ENCODE assay signal across 13 mouse cellular contexts in the genomic region with DNA sequence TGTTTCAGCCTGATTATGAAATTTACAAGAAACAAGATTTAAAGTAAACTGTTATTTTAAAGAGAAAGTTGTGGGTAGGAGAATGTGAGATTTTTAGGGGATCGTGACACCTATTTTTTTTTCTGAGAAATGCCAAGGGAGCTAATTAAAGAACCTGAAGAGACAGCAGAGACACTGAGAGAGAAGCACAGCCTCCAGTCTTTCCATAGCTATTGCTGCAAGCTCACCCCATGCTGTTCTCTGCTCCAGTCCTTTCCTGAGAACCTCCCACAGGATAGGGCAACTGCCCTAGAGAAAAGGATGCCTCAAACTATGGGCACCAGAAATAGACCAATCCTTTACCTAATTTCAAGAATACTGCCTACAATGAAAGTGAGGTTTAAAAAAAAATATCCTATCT.
"Had no signal": no experiment of that assay in that cellular context is flagged by ENCODE, and none has a peak within 500 bp of the region (broad histone marks: within the 10 kb centered on the region; RNA-seq: fewer than 3 reads in every experiment).

No protein-coding gene starts in this region.

- DNase-seq: gastrocnemius, adult 2 months; gastrocnemius, postnatal 10 days; gastrocnemius, postnatal 25 days; heart, adult 18-20 months; heart, postnatal 10 days; heart, postnatal 4 days; kidney, adult 18-20 months; kidney, adult 8-10 months; kidney, postnatal 10 days; kidney, postnatal 25 days; kidney, postnatal 4 days; layer of hippocampus, adult 9-11 months; layer of hippocampus, postnatal 36 days had no signal
